Mouse (Mus musculus): ENCODE data around the gene Cfap69. TPM values are rescaled to one million over a fixed set of nuclear protein-coding genes. Genes with fewer than 3 reads are reported as not detected.
"Not testable (repeated sequence)": the region's sequence is repeated elsewhere in the genome, so short reads cannot be mapped to it uniquely, and the experiment has no call there.

Cfap69 gene
- polyA plus RNA-seq, 1 experiment from 2014 or later, result 3.4 TPM

DNA sequence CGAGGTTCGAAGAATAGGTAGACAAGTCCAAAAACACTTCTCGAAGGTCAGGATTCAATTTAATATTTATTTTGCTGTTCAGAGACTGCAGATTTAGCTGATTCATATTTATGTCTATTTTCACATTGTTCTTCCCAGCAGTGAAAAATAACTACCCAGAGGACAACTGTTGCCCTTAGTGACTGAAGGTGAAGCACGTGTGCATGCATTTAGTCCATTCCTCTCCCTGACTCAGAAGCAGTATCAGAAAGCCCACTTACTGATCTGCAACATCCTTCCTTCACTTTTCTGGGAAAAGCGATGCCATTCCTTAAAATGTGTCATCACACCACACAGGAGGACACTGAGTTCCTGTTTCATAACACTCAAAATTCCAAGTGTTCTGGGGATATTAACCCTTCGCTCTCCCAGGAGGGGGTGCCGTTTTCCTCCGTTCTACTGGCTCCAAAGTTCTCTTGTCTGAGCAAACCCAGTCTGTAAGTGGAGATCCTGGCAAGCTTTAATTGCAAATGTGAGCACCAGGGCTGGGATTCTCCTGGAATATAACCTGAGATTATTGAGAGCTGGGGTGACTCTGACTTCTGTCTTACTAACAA, 25.0 kb upstream of the Cfap69 start:
- Histone ChIP-seq H3K9me3 (no peaks in the 10 kb centered on the region), H3K4me1 (no peaks in the 10 kb centered on the region), H3K4me2 (no peak overlapping the region), H3K36me3 (no peaks in the 10 kb centered on the region), H3K4me3 (replicated peaks) (no peak overlapping the region), H3K27me3 (replicated peaks) (no peaks in the 10 kb centered on the region), H3K27ac (no peak overlapping the region), H3K9ac (no peak overlapping the region)
- no peak for ATAC-seq (ENCODE audit: insufficient read depth, low FRiP score, low read depth)
- 71% methylated on average over 8 of the region's 8 CpGs for WGBS

DNA sequence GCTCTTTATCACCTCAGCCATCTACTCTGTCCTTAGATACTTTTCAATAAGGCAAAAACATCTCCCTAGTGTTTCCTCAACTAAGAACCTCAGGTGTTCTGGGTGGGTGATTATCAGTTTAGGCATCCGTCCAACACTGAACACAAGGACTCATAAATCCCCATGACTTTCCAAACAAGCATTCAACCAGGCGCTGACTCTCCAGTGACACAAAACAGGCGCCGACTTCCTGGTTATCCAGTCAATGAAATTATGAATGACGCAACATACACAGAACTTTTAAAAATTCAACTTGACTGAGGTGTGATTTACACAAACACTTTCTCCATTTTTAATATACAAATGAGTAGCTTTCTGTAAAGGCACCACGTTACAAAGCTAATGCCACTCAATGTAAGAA, 24.2 kb upstream of the Cfap69 start:
- H3K27me3 ChIP-seq (replicated peaks), result no peaks in the 10 kb centered on the region
- H3K9ac ChIP-seq, result no peak overlapping the region
- no peak for ATAC-seq (ENCODE audit: insufficient read depth, low FRiP score, low read depth)
- no peaks in the 10 kb centered on the region for H3K9me3 ChIP-seq
- no peaks in the 10 kb centered on the region for H3K4me1 ChIP-seq
- no peak overlapping the region for H3K4me3 ChIP-seq (replicated peaks)
- no peak overlapping the region for H3K27ac ChIP-seq
- H3K4me2 ChIP-seq, result no peak overlapping the region
- H3K36me3 ChIP-seq, result no peaks in the 10 kb centered on the region
- WGBS, result 38% methylated on average over 6 of the region's 6 CpGs

DNA sequence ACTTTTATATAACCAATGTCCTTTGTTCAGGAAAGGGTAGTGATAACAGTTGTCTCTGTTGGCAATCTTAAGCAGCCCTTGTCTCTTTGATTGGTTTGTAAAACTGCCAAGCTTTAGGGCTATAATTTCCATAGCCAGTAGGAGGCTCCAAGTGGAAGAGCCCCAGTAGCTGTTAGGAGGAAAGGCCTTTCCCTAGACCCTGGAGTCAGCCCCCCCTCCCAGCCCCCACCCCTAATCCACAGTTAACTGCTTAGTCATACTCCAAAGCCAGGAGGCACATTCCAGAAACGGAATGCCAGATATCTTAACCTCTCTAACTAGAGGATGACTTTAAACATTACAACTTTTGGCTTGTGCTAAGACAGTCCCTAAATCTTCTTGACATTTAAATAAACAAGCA, 22.9 kb upstream of the Cfap69 start:
- Histone ChIP-seq H3K4me3 (replicated peaks) (no peak overlapping the region), H3K4me2 (no peak overlapping the region), H3K9me3 (no peaks in the 10 kb centered on the region), H3K36me3 (no peaks in the 10 kb centered on the region), H3K4me1 (no peaks in the 10 kb centered on the region), H3K27me3 (replicated peaks) (no peaks in the 10 kb centered on the region), H3K9ac (no peak overlapping the region), H3K27ac (no peak overlapping the region)
- ATAC-seq (ENCODE audit: insufficient read depth, low FRiP score, low read depth), result no peak; the same call in none of the 2 replicates
- WGBS, result 4% methylated on average over 1 of the region's 1 CpGs

DNA sequence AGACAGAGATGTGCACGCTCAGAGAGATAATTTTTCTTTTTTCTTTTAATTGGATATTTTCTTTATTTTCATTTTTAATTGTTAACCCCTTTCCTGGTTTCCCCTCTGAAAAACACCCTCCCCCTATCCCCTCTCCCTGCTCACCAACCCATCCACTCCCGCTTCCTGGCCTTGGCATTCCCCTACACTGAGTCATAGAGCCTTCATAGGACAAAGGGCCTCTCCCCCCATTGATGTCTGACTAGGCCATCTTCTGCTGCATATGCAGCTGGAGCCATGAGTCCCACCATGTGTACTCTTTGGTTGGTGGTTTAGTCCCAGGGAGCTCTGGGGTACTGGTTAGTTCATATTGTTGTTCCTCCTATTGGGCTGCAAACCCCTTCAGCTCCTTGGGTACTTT, 20.9 kb upstream of the Cfap69 start:
- H3K9ac ChIP-seq; H3K4me2 ChIP-seq; H3K4me1 ChIP-seq; H3K27me3 ChIP-seq (replicated peaks); H3K36me3 ChIP-seq; H3K27ac ChIP-seq; H3K4me3 ChIP-seq (replicated peaks); H3K9me3 ChIP-seq; ATAC-seq (ENCODE audit: insufficient read depth, low FRiP score, low read depth): not testable (repeated sequence)
- 75% methylated on average over 2 of the region's 2 CpGs for WGBS

DNA sequence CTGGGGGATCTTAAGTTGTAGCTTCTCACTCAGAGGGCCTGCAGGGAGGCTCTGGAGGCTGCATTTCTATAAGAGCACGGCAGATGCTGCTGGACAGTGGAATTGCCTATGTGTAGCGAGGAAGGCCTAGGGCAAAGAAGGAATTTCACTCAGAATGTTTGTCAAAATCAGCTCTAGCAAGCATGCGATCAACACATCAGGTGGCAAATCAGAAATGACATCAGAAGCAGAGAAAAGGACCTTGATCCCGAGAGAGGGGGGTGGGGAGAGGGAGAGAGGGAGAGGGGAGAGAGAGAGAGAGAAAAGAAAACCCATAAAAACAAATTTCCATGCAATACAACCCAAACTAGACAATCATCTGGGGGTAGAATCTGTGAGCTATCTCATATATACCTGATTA, 19.3 kb upstream of the Cfap69 start:
- 71% methylated on average over 4 of the region's 4 CpGs for WGBS
- no peak overlapping the region for H3K9ac ChIP-seq

DNA sequence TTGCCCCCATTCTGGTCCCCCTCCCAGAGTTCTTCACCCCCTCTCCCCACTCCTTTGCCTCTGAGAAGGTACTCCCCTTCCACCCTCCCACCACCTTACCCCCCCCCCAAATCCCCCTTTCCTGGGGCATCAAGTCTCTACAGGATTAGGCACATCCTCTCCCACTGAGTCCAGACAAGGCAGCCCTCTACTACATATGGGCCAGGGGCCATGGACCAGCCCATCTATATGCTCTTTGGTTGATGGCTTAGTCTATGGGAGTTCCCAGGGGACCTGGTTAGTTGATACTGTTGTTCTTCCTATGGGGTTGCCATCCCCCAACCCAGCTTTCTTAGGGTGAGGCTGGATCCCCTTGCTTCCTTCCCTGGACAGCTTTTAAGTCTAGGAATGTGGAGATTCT, 15.4 kb upstream of the Cfap69 start:
- no peak overlapping the region for H3K4me3 ChIP-seq (replicated peaks)
- H3K4me1 ChIP-seq, result no peaks in the 10 kb centered on the region
- no peaks in the 10 kb centered on the region for H3K36me3 ChIP-seq
- no peaks in the 10 kb centered on the region for H3K9me3 ChIP-seq
- H3K27me3 ChIP-seq (replicated peaks), result no peaks in the 10 kb centered on the region
- H3K9ac ChIP-seq, result no peak overlapping the region
- H3K4me2 ChIP-seq, result no peak overlapping the region
- no peak overlapping the region for H3K27ac ChIP-seq
- ATAC-seq (ENCODE audit: insufficient read depth, low FRiP score, low read depth), result no peak

More for the DNA sequence above, 19.3 kb upstream of the Cfap69 start:
- Histone ChIP-seq H3K4me1 (no peaks in the 10 kb centered on the region), H3K27me3 (replicated peaks) (no peaks in the 10 kb centered on the region), H3K9me3 (no peaks in the 10 kb centered on the region), H3K4me3 (replicated peaks) (no peak overlapping the region), H3K27ac (no peak overlapping the region), H3K36me3 (no peaks in the 10 kb centered on the region), H3K4me2 (no peak overlapping the region)
- no peak for ATAC-seq (ENCODE audit: insufficient read depth, low FRiP score, low read depth)

DNA sequence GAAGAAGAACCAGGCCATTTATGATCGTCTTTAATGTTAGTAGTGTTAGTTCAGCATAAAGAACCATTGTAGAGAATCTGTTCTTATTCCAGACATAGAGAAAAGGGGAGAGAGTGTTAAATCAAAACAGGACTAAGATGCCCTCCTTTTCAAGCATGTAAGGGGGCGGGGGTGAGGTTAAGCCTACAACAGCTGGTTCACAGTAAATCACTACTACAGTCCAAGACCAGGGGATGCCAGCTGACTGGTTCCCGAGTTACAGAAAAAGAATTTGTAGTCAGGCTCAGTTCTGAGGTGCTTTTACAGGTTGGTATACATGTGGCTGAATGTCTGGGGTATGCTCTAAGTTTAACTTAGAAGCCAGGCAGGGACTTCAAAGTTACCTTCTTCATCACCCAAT, 12.0 kb upstream of the Cfap69 start:
- Histone ChIP-seq H3K9ac (no peak overlapping the region), H3K27ac (no peak overlapping the region), H3K27me3 (replicated peaks) (no peaks in the 10 kb centered on the region), H3K4me1 (no peaks in the 10 kb centered on the region), H3K4me2 (no peak overlapping the region), H3K36me3 (no peaks in the 10 kb centered on the region), H3K9me3 (no peaks in the 10 kb centered on the region), H3K4me3 (replicated peaks) (no peak overlapping the region)
- WGBS, result 81% methylated on average over 3 of the region's 3 CpGs
- ATAC-seq (ENCODE audit: insufficient read depth, low FRiP score, low read depth), result no peak

DNA sequence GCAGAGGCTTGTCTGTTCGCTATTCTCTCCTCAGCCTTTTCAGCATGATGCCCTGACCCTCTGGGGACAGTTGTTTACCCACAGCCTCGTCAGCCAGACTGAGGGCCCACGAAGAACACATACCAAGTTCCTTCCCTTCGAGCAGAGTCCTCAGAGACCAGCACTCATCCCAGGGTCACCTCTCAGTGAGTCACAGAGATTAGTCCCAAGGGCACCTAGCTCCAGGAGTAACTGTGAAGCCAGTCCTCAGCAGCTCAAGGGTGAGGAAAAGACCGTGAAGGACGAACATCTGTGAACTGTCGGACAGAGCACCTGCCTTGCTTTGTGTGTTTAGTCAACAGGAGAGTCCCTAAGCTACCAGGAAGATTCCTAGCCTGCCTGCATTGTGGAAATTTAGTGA, 4.9 kb upstream of the Cfap69 start:
- 53% methylated on average over 7 of the region's 7 CpGs for WGBS
- H3K4me3 ChIP-seq (replicated peaks), result no peak overlapping the region
- H3K4me1 ChIP-seq, result no peaks in the 10 kb centered on the region
- H3K4me2 ChIP-seq, result no peak overlapping the region
- H3K27me3 ChIP-seq (replicated peaks), result no peaks in the 10 kb centered on the region
- ATAC-seq (ENCODE audit: insufficient read depth, low FRiP score, low read depth), result no peak
- no peaks in the 10 kb centered on the region for H3K9me3 ChIP-seq
- H3K9ac ChIP-seq, result no peak overlapping the region
- no peak overlapping the region for H3K27ac ChIP-seq
- no peaks in the 10 kb centered on the region for H3K36me3 ChIP-seq

DNA sequence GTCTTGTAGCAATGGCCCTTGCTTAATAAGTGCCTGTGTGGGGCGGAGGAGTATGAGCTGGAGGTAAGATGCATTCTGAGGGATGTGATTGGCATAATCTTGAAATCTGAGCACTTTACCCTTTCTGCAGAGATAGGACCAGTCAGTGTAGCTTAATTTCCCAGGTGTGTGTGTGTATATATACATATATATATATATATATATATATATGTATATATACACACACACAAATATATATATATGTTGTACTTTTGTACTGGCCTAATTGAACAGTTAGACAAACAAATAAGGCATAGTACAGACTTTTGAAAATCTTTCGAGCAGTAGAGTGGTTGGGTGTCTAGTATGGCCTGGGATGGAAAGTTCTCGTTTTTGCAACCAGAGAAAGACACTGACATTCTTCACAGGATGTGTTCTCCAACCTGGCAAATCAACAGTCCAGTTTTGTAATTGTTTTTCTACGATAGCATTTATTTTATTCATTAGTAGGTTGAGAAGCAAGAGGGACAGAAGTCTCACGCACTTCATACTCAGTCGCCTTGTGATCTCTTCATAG, 410 bp upstream of the Cfap69 start:
- H3K9ac ChIP-seq, result peak overlapping the region; percentile 37; the same call in 1 of the 2 replicates
- 0 out of 2 replicates have a peak, but pooled peaks cover 3% of the 10 kb centered on the region for H3K4me1 ChIP-seq
- H3K4me3 ChIP-seq (replicated peaks), result peak overlapping the region; percentile 59
- peak; percentile 60; the same call in 1 of the 2 replicates for ATAC-seq (ENCODE audit: insufficient read depth, low FRiP score, low read depth)
- no peaks in the 10 kb centered on the region for H3K27me3 ChIP-seq (replicated peaks)
- no peak overlapping the region for H3K27ac ChIP-seq
- H3K36me3 ChIP-seq, result no peaks in the 10 kb centered on the region
- H3K4me2 ChIP-seq, result peak overlapping the region; percentile 99
- 53% methylated on average over 6 of the region's 6 CpGs for WGBS
- no peaks in the 10 kb centered on the region for H3K9me3 ChIP-seq

DNA sequence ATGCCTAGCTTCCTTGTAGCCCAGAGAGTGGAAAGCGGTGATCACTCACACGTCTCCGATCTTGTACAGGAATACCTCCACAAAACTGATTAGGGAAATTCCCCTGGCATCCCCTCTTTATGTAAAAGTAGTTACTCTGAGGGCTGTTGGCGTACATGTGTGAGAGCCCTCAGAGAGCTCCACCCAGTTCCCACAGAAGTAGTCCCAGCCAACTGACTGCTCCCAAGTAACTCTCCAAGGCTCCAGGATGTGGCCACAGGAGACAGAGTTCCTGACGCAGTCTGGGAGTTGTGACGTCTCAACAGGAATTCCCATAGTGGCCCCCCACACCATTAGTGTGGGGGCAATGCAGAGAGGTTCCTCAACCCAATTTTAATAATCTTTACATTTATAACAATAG, 982 bp downstream of the Cfap69 start:
- 0 out of 2 replicates have a peak, but pooled peaks cover 3% of the 10 kb centered on the region for H3K4me1 ChIP-seq
- no peaks in the 10 kb centered on the region for H3K9me3 ChIP-seq
- ATAC-seq (ENCODE audit: insufficient read depth, low FRiP score, low read depth), result no peak
- WGBS, result 41% methylated on average over 6 of the region's 6 CpGs
- H3K27ac ChIP-seq, result no peak overlapping the region
- H3K9ac ChIP-seq, result no peak overlapping the region
- H3K36me3 ChIP-seq, result no peaks in the 10 kb centered on the region
- no peaks in the 10 kb centered on the region for H3K27me3 ChIP-seq (replicated peaks)
- peak overlapping the region; percentile 59 for H3K4me3 ChIP-seq (replicated peaks)
- peak overlapping the region; percentile 99 for H3K4me2 ChIP-seq

DNA sequence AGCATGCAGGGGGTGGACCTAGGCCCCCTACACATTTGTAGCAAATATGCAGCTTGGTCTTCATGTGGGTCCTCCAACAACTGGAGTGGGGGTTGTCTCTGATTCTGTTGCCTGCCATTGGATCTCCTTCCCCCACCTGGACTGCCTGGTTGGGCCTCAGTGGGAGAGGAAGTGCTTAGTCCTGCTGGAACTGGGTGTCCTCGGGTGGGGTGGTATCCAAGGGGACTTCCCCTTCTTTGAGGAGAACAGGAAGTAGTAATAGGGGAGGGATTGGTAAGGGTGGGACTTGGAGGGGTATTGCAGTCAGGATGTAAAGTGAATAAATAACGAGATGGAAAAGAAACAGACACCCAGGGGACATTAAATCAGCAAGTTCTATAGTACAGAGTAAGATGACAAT, 5.4 kb downstream of the Cfap69 start:
- Histone ChIP-seq H3K4me1 (0 out of 2 replicates have a peak, but pooled peaks cover 3% of the 10 kb centered on the region), H3K27me3 (replicated peaks) (no peaks in the 10 kb centered on the region), H3K4me3 (replicated peaks) (no peak overlapping the region), H3K9me3 (no peaks in the 10 kb centered on the region), H3K4me2 (no peak overlapping the region), H3K36me3 (no peaks in the 10 kb centered on the region), H3K27ac (no peak overlapping the region), H3K9ac (no peak overlapping the region)
- 44% methylated on average over 2 of the region's 2 CpGs for WGBS
- no peak for ATAC-seq (ENCODE audit: insufficient read depth, low FRiP score, low read depth)

DNA sequence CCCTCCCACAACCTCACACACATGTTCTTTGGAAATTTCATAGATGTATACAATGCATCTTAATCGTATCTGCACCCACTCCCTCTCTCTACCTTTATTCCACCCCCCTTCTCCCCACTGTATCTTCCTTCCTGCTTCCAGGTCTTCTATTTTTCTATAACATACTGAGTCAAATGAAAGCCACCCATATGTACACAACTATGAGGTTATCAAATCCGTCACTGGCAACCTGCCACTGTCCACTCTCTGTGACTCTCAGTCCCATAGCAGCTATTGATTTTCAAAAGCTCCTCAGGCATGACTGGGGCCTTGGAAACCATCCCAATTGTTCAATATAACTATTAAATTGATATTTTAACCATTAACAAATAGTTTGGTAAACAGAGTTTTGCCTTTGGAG, 6.1 kb downstream of the Cfap69 start:
- H3K4me3 ChIP-seq (replicated peaks), result no peak overlapping the region
- H3K4me2 ChIP-seq, result no peak overlapping the region
- WGBS, result 63% methylated on average over 2 of the region's 2 CpGs
- no peak overlapping the region for H3K9ac ChIP-seq
- no peak for ATAC-seq (ENCODE audit: insufficient read depth, low FRiP score, low read depth)
- H3K9me3 ChIP-seq, result no peaks in the 10 kb centered on the region
- no peaks in the 10 kb centered on the region for H3K36me3 ChIP-seq
- H3K4me1 ChIP-seq, result no peaks in the 10 kb centered on the region
- no peaks in the 10 kb centered on the region for H3K27me3 ChIP-seq (replicated peaks)
- no peak overlapping the region for H3K27ac ChIP-seq

Data from stomach, embryonic 15.5 days (tissue).